27 mouse cellular contexts compared by ENCODE assay signal in genomic region chr1:15155046-15155445, GRCm38 (mm10).
"Had no signal": no experiment of that assay in that cellular context is flagged by ENCODE, and none has a peak within 500 bp of the region (broad histone marks: within the 10 kb centered on the region; RNA-seq: fewer than 3 reads in every experiment).

No protein-coding gene starts in this region.

- H3K27me3 ChIP-seq: heart, embryonic 13.5 days; heart, embryonic 15.5 days; hindbrain, embryonic 13.5 days; hindbrain, embryonic 15.5 days; kidney, embryonic 15.5 days; limb, embryonic 13.5 days; limb, embryonic 15.5 days; liver, embryonic 12.5 days had no signal

- H3K4me3 ChIP-seq: heart, adult 2 months; heart, embryonic 13.5 days; heart, embryonic 15.5 days; hindbrain, embryonic 13.5 days; hindbrain, embryonic 15.5 days; kidney, embryonic 15.5 days; limb, embryonic 13.5 days; limb, embryonic 15.5 days; liver, embryonic 12.5 days had no signal

- H3K4me1 ChIP-seq: heart, embryonic 13.5 days; heart, embryonic 15.5 days; hindbrain, embryonic 13.5 days; hindbrain, embryonic 15.5 days; kidney, embryonic 15.5 days; limb, embryonic 13.5 days; limb, embryonic 15.5 days; liver, embryonic 12.5 days had no signal

- DNase-seq: gastrocnemius, postnatal 14 days; gastrocnemius, postnatal 36 days; heart, adult 11 months; heart, adult 2 months; heart, postnatal 14 days; heart, postnatal 36 days; kidney, adult 11 months; kidney, adult 2 months; kidney, adult 9 months; kidney, postnatal 14 days; kidney, postnatal 36 days; layer of hippocampus, adult 9-11 months; layer of hippocampus, postnatal 36 days; left cerebral cortex, postnatal 4 days had no signal

- H3K27ac ChIP-seq: heart, adult 2 months; heart, embryonic 13.5 days; heart, embryonic 15.5 days; hindbrain, embryonic 13.5 days; hindbrain, embryonic 15.5 days; hindbrain, postnatal 0 days; kidney, embryonic 15.5 days; kidney, postnatal 0 days; limb, embryonic 13.5 days; limb, embryonic 15.5 days; liver, embryonic 12.5 days; liver, embryonic 14.5 days had no signal

- ATAC-seq: hindbrain, postnatal 0 days; intestine, embryonic 16.5 days; liver, embryonic 12.5 days had no signal

- H3K4me2 ChIP-seq: heart, embryonic 11.5 days; heart, embryonic 13.5 days; heart, embryonic 15.5 days; hindbrain, embryonic 13.5 days; hindbrain, embryonic 15.5 days; kidney, embryonic 15.5 days; limb, embryonic 13.5 days; limb, embryonic 15.5 days; liver, embryonic 12.5 days had no signal

- H3K36me3 ChIP-seq: heart, embryonic 13.5 days; heart, embryonic 15.5 days; hindbrain, embryonic 13.5 days; hindbrain, embryonic 15.5 days; kidney, embryonic 15.5 days; limb, embryonic 13.5 days; limb, embryonic 15.5 days; liver, embryonic 12.5 days had no signal

- H3K9ac ChIP-seq: heart, embryonic 13.5 days; heart, embryonic 15.5 days; hindbrain, embryonic 13.5 days; hindbrain, embryonic 15.5 days; kidney, embryonic 15.5 days; limb, embryonic 13.5 days; limb, embryonic 15.5 days; liver, embryonic 12.5 days; liver, embryonic 14.5 days had no signal

- H3K9me3 ChIP-seq: heart, embryonic 13.5 days; heart, embryonic 15.5 days; hindbrain, embryonic 13.5 days; hindbrain, embryonic 15.5 days; kidney, embryonic 15.5 days; limb, embryonic 13.5 days; limb, embryonic 15.5 days; liver, embryonic 12.5 days had no signal
